Mouse (Mus musculus): Measurements from ENCODE around the gene Lat2. TPM values are rescaled to one million over a fixed set of nuclear protein-coding genes. Genes with fewer than 3 reads are reported as not detected.
"Not testable (repeated sequence)": the region's sequence is repeated elsewhere in the genome, so short reads cannot be mapped to it uniquely, and the experiment has no call there.

The Lat2 gene
- total RNA-seq (2022): 1 to 10 TPM in 3 of 4 experiments, under 1 TPM in 1; 0.44 to 2.4 (median 1.8) TPM

GRCm38 (mm10) chr5:134614802-134615201 lies at the start of gene Lat2:
Gene Lat2 (minus strand): TSS chr5:134615025.
- DNase-seq (ENCODE audit: low spot score): no peak

DNA sequence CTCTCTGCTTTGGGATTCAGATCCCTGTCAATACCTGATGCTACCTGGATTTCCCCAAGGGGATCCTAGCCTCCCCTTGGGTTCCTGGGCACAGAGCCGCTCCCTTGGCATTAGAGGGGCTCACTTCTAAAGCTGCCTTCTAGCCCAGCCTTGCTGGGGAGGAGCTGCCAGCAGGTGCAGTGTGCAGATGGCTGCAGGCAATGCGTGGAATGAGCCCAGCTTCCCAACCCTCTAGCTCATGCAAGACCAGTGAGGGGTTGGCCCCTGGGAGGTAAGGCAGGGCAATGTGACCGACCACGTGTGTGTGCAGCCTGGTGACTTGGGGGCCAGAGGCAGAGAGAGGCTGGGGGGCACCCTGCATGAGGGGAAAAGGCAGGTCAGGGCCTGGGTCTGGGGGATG lies 41.9 kb upstream of the Lat2 start:
- no peak for DNase-seq (ENCODE audit: low spot score)

DNA sequence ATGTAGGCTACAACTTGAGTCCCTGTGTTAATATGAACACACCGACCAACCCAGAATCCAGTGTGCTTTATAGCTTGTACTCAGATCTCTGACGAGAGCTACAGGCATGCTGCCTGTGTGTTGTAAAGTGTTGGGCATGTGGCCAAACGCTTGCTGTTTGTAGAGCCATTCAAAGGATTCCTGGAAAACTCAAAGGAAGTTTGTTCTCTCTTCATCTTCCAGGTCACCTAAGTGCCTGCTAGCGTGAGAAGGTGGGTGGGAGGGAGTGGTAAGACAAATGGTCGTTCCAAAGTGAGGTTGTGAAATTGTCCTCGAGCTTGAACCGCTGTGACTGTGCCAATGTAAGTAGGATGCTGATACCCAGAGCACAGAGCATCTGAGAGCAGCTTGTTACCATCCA lies 37.2 kb upstream of the Lat2 start:
- DNase-seq (ENCODE audit: low spot score): no peak

DNA sequence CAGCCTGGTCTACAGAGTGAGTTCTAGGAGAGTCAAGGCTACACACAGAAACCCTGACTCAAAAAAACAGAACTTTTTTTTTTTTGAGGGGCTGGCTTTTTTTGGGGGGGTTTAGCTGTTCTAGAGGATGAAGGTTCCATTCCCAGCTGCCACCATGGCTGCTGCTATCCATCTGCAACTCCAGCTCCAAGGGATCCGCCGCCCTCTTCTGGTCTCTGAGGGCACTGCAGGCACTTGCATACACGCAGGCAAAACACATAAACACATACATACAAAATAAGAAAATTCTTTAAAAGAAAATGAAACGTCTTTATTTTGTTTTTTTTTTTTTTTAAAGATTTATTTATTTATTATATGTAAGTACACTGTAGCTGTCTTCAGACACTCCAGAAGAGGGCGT lies 36.1 kb upstream of the Lat2 start:
- DNase-seq (ENCODE audit: low spot score): no peak

DNA sequence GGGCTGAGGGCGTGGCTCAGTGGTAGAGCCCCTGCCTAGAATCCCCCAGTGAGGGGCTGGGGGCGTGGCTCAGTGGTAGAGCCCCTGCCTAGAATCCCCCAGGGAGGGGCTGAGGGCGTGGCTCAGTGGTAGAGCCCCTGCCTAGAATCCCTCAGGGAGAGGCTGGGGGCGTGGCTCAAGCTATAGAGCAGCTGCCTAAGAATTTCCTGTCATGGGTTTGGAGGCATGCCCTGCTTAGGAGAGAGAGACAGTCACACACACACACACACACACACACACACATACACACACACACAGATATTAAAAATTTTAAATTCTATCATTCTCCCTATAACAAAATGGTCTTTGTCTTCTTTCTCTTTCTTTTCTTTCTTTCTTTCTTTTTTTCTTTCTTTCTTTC lies 34.2 kb upstream of the Lat2 start:
- not testable (repeated sequence) for DNase-seq (ENCODE audit: low spot score)

- DNase-seq (ENCODE audit: low spot score): no peak
Observed at GRCm38 (mm10) chr5:134647394-134647793, 32.6 kb upstream of the Lat2 start.

- no peak for DNase-seq (ENCODE audit: low spot score)
Observed at GRCm38 (mm10) chr5:134646461-134646860, 31.6 kb upstream of the Lat2 start.

DNA sequence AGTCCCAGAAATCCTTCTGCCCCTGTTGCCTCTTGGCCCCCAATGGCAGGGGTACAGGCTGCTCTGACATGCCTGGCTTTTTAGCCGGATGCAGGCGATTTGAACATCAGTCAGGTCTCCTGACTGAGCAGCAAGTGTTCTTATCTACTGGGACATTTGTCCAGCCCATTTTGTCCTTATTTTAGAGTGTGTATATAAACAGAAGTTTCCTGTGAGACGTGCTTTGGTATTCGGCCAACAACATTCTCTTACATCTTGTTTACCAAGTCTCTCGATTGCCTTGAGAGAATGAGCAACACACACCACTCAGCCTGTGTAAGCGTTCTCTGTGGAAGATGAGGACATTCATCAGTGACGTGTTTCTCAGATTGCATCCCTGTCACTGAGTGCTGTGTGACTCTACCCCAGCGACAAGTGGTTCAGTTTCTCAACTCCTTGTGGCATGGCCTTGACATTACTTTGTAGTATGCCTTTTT lies 29.9 kb upstream of the Lat2 start:
- peak; percentile 67 for DNase-seq (ENCODE audit: low spot score)

DNA sequence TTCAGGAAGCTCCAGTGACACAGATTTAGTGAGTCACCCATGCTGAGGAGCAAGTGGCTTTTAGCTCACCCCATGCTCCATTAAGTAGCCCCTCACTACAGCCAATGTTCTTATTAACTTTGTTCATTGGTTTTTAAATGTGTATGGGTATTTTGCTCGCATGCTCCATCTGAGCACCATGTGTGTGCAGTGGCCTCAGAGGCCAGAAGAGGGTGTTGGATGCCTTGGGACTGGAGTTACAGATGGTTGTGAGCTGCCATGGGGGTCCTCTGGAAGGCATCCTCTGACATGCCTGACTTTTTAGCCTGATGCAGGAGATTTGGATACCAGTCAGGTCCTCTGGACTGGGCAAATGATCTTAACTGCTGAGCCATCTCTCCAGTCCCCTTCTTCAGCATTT lies 29.3 kb upstream of the Lat2 start:
- DNase-seq (ENCODE audit: low spot score): no peak

DNA sequence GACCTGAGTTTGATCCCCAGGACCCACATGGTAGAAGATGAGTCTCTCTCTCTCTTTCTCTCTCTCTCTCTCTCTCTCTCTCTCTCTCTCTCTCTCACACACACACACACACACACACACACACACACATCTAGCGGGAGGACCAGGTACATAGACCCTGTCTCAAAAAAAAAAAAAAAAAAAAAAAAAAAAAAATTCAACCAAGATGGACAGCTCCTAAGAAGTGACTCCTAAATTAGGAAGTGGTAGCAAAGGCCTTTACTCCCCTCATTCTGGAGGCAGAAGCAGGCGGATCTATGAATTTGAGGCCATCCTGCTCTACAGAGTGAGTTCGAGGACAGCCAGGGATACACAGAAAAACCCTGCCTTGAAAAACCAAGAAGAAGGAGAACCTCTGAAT lies 25.5 kb upstream of the Lat2 start:
- no peak for DNase-seq (ENCODE audit: low spot score)

- DNase-seq (ENCODE audit: low spot score): peak; percentile 95
Observed at GRCm38 (mm10) chr5:134639269-134639682, 24.5 kb upstream of the Lat2 start, which contains the start of gene Eif4h. Gene Eif4h (minus strand): TSS chr5:134639490.

- DNase-seq (ENCODE audit: low spot score): no peak
Observed at GRCm38 (mm10) chr5:134638461-134639268, 23.8 kb upstream of the Lat2 start.

DNA sequence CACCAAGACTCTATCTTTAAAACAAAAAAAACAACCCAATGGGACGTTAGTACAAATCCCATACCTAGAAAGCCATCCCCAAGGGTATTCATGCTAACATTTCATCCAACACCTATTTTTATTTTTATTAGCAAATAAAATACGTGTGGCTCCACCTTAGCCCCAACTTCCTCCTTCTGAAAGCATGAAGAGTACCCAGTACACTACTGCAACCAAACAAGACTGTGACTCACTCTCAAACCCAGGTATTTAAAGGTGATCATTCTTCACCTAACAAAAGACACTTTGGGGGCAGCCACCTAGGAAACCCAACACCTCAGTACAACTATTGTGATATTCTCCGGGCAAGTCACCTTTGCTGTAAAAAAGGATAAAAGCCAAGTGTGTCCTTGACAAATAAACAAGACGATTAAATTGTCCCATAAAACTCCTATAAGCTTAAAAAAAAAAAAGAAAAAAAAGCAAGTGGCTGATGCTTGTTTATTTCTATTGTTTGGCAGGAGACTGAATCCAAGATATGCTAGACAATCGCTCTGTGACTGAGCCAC lies 23.1 kb upstream of the Lat2 start:
- DNase-seq (ENCODE audit: low spot score): no peak

- DNase-seq (ENCODE audit: low spot score): no peak
Observed at GRCm38 (mm10) chr5:134632841-134633240, 18.0 kb upstream of the Lat2 start.

- DNase-seq (ENCODE audit: low spot score): no peak
Observed at GRCm38 (mm10) chr5:134630835-134631234, 16.0 kb upstream of the Lat2 start.

DNA sequence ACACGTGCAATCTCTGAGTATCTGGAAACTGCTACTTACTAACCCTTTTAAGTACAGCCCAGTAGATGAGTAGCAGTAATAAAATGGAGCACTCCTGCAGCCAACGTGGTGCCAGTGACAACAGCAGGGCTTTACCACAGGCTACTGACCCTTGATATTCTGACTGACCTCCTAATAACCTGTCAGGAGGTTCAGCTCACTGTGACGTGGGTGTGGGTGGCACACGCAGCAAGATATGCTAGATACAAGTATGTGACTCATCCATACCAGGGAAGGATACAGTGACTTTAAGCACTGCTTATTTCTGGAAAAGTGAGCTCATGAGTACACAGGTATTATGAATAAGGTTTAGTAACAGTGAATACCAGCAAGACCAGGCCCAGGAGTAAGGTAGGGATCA lies 14.7 kb upstream of the Lat2 start:
- DNase-seq (ENCODE audit: low spot score): no peak

GRCm38 (mm10) chr5:134622069-134622468 lies 7.2 kb upstream of the Lat2 start:
- DNase-seq (ENCODE audit: low spot score): no peak

DNA sequence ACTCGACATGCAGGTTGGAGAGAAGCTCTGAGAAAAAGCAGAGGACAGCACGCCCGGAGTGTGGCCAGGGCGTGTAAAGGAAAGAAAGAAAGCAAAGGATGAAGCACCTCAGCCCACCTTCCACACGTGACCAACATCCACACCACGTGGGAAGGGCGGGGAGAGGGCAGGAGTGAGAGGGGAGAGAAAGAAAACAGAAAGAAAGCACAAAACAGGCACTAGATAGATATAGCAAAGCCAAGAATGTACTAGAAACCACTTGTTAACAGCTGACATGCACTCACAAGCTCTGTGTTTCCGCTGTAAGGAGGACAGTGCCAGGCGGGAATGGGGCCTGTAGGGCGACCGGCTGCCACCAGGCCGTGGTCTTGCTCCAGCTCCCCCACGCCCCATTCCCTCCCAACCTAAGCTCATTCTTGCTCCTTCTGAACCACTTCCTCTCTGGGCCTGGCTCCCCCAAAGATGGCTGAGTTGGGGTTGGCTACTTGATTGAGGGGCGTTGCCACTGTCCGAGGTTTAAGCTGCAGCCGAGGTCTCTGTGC lies 6.3 kb upstream of the Lat2 start:
- no peak for DNase-seq (ENCODE audit: low spot score)

DNA sequence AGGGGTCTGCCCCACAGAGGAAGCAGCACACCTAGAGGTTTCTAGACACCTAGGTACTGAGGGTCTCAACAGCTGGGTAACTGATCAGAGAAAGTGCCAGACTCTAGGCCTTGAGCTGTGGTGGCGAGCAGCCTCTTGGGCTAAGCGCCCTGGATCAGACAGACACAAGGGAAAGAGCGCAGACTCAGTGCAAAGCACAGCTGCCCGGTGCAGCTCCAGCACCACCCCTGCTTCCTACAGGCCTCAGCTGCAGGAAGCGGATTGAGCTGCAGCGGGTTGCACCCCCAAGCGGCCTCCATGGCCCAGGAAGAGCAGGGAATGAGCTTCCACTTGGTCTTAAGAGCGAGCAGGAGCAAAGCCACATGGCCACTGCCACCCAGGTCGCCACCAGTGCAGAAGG lies 5.6 kb upstream of the Lat2 start:
- DNase-seq (ENCODE audit: low spot score): no peak

DNA sequence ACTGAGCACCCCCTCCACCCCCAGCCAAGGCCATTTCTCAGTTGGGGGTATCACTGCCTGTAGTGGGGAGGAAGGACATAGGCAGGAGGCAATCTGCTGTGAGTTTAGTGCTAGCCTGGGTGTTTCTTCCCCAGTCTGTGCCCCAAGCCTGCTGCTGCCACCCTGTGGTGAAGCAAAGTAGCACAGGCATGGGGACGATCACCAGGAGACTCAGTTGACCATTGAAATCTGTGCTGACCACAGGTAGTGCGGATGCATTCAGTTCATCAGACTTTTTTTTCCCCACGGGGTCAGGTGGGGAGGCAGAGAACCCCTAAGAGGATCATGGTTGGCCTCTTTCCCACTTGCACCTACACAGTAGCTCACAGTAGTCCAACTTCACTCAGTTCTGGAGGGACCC lies 2.2 kb upstream of the Lat2 start:
- DNase-seq (ENCODE audit: low spot score): peak; percentile 65

DNA sequence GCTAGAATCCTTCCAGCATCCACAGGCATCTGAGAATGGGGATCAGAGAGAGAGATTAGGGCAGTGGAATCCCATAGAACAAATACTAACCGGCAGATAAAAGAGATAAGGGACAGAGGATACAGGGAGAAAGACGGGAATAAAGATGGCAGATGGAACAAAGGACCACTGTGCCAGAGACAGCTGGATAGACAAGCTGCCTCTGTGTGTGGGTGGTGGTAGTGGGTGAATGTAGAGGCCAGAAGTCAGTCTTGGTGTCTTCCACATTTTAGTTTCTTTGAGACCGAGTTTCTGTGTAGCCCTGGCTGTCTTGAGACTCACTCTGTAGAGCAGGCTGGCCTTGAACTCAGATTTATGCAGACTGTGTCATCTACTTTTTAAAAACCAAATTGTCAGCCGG lies 955 bp upstream of the Lat2 start:
- DNase-seq (ENCODE audit: low spot score): no peak

DNA sequence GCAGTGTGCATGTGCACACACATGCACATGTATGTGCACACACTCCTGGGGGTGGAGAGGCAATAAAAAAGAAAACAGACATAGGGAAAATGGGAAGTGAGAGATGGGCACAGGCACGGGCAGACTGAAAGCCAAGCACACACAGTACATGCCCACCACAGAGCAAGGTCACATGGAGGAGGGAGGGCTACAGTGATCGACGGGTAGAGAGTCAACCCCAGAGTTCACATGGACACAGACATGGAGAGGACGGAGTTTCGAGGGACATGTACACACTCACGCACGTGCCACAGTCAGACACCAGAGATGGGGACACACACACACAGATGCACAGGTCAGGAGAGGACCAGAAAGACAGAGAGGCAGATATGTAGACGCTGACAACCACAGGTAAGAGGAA lies 555 bp upstream of the Lat2 start:
- DNase-seq (ENCODE audit: low spot score): no peak

DNA sequence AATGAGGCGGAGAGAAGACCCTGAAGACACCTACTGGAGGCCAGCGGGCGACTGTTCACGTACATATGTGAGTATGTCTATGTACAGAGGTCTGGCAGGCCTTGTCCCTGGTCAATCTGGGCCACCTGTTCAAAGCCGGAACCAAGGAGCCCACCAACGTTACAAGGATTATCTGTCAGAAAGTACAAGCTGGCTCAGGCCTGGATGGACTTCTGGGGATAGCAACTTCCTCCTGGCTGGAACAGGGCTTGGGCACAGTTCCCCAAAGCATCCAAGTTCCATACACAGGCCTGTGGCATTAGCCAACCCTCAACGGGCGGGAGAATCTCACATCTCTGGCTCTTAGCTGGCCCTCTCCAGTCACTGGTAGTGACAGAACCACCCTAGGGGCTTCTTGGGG lies 529 bp downstream of the Lat2 start:
- DNase-seq (ENCODE audit: low spot score): no peak
